Mouse (Mus musculus): ENCODE data around the gene Dner.

GRCm38 (mm10) chr1:84472260-84472659 lies 223.8 kb downstream of the Dner start:
- TF ChIP-seq GATA1 (IDR thresholded peaks at IDR 0.05; ENCODE audit: low read length): no peak
- TF ChIP-seq TAL1 (IDR thresholded peaks at IDR 0.05; ENCODE audit: low read length): no peak

All from erythroblast, embryonic 14.5 days (primary cell).